Mouse (Mus musculus) kidney, adult 9 months (tissue): ENCODE data around the gene Kprp.
"Not testable (repeated sequence)": the region's sequence is repeated elsewhere in the genome, so short reads cannot be mapped to it uniquely, and the experiment has no call there.

ENCODE experiments used
- DNase-seq: peaks from one replicate; pipeline ENCODE4 v3.0.0; 2022

Gene Kprp

DNA sequence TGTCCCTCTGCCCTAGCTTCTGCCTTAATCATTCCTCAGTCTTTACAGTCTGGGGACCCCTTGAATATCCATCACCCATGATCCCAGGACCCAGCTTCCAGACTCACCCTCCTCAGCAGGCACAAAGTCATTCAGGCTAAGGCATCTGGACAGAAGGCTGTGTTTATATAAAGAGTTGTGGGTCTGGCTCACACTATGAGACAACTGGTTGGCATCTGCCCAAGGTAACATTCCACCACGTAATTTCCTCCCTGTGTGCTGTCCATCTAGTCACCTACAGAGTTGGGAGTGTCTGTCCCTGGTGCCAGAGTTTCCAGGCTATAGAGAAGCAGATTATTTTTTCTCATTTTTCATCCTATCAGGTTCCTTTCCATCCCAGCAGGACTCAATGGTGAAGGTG lies at the start of gene Kprp:
Kprp (minus strand) TSS at position 140 of the 400 bp plus-strand sequence.
- no peak for DNase-seq

DNA sequence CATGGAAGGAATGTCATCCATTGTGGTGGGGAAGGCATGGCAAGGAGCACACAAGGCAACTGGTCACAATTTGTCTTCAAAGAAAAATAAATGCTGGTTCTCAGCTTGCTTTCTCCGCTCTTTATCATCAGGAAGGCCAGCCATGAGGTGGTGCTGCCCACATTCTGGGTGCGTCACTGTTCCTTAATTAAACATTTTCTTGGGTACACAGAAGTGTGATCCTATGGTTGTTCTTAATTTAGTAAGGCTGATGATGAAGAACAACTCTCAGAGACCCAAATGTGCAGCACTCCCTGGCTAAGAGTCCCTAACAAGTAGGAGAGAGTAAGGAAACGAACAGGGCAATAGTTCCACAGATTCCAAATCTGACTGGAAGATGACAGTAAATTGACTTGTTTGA lies 47.1 kb upstream of the Kprp start:
- DNase-seq: no peak

DNA sequence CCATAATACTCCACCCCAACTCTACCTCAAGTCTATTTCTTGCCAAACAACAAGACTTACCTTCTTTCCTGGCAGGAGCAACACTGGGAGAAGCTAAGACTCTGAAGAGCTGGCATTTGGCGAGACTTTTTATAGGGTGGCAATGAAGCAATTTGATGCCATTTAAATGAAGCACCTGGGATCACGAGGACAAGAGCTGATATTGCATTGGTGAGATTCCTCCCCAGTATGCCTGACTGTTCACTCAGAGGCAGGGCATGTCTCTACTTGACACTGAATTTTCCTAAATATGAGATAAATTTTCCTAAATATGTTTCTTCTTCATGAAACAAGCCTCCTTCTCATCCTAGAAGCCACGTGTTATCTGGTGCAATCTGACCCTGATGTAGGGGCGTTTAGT lies 43.1 kb upstream of the Kprp start, which contains the start of gene 2310050C09Rik:
2310050C09Rik (minus strand) TSS at position 101 of the 400 bp plus-strand sequence.
- DNase-seq: no peak

DNA sequence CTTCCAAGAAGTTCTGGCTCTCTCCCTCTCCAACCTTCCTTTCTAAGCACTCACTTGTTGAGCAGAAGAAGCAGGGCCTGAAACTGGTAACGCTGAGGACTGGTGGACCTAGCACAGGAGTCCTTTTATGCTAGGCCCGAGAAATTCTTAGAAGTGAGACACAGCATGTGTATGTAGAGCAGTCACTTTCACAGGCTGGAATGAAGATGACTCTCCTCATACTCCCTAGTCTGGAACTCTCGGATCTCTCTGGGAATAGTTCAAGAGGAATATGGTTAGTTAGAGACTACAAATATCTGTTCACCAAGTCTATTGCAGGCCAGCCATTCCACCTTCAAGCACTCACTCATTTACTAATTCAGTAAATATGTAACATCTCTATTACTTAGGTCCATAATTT lies 24.1 kb upstream of the Kprp start, which contains the start of gene Lce1l:
Lce1l (minus strand) TSS at position 101 of the 400 bp plus-strand sequence.
- DNase-seq: no peak

GRCm38 (mm10) chr3:92825808-92826207 lies 1.2 kb downstream of the Kprp start:
- peak; percentile 1 for DNase-seq

DNA sequence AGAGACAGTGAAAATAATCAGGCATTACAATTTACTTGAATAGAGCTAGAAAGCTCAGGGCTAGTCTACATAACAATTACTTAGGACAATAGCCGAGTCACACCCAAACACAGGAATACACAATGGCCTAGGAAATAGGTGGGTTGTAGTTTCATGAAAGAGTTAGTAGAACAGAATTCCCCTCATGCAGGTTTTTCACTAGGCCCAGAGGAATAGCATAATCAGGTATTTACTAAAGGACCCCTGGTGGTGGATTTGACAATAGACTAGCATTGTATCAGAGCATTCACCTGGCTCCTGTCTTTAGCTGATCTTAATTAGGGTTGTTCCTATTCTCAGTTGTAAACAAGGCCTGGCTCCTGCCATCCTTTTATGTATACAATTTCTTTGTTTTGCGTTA lies 11.0 kb downstream of the Kprp start:
- not testable (repeated sequence) for DNase-seq

- DNase-seq: no peak
Observed at GRCm38 (mm10) chr3:92815581-92815980, 11.5 kb downstream of the Kprp start.

DNA sequence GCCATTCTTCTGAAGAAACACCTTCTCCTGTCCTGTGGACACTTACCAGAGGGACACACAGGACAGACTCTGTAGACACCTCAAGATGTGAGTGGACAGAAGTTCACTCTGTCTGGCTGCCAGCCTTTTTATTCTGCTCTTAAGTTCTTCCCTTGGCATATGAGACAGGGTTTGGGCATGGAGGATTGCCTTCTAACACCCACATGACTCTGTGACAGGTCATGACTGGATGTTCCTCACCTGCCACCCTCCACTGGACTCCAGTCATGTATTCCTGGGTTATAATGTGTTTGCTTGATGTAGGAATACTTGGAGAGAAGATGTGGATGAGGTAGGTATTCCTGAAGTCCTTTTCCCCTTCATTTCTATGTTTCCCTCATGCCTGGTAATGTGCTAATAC lies 19.3 kb downstream of the Kprp start, which contains the start of gene Lce1k:
Lce1k (minus strand) TSS at position 101 of the 400 bp plus-strand sequence.
- no peak for DNase-seq

DNA sequence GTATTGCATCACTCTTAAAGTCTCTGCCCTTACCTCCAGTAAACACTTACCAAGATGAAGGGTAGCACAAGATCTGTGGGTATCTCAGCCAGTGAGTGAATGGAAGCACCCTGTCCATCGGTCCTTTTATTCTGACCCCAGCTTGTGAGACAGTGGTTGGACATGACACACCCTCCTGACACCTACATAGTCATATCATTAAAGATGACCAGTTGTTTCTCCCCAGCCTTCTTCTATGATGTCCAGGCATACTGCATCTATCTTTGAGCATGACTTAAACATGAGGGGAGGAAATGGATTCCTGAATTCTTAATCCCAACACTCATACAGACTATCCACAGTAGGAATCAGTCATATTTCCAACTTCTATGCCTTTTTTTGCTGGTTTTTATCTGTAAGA lies 36.6 kb downstream of the Kprp start, which contains the start of gene Lce1j:
Lce1j (minus strand) TSS at position 101 of the 400 bp plus-strand sequence.
- DNase-seq: no peak

DNA sequence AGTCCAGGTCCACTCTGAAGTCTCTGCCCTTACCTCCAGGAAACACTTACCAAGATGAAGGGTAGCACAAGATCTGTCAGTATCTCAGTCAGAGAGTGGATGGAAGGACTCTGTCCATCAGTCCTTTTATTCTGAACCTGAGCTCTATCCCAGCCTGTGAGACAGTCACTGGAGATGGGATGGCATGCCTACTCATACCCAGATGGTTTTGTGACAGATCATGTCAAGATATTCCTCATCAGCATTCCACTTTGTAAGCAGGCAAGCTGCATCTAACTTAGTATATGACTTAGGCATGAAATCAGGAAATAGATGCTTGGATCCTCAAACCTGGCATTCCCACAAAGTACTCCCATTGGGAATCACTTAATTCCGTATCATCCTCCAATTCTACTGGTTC lies 48.2 kb downstream of the Kprp start, which contains the start of gene Lce1i:
Lce1i (minus strand) TSS at position 101 of the 400 bp plus-strand sequence.
- DNase-seq: no peak
